Mouse (Mus musculus): Measurements from ENCODE around the gene Ralgps2. TPM values are rescaled to one million over a fixed set of nuclear protein-coding genes. Genes with fewer than 3 reads are reported as not detected.

The Ralgps2 gene
- total RNA-seq, 1 experiment: 40.6 TPM

DNA sequence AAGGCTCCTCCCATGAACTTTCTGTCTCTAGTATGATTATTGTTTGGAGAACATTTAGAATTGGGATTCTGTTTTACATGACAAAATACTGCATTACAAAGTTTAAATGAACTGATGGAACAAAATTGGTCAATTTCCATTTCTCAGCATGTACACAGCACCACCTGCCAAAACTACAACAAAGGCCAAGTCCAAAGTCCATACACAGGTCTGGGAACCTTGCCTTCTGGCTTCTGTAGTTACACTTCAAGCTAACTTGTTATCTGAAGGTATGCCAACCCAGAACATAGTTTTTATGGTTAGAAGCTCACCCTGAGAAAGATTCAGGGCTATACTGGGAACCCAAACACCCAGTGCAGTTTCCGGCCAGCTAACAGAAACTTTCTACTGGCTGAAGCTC is 120.2 kb downstream of the Ralgps2 start:
- no peaks in the 10 kb centered on the region; the same call in 1 of the 2 replicates for H3K36me3 ChIP-seq (ENCODE audit: control insufficient read depth, insufficient read depth, low read length, poor library complexity, severe bottlenecking)
- no peak overlapping the region for H3K4me3 ChIP-seq (ENCODE audit: insufficient read depth in 1 of 2, low read depth in 1 of 2, low read length in 2 of 2, poor library complexity in 1 of 2, severe bottlenecking in 1 of 2)
- H3K9me3 ChIP-seq (ENCODE audit: control insufficient read depth, insufficient read depth, low read depth, low read length): no peaks in the 10 kb centered on the region
- in situ Hi-C loops (cut with MboI; ENCODE audit: low sequenced_read_pairs in 2 of 2, unreplicated experiment in 2 of 2): no loop called here
- H3K4me1 ChIP-seq (ENCODE audit: control insufficient read depth in 2 of 2, insufficient read depth in 2 of 2, low read length in 2 of 2, poor library complexity in 1 of 2): no peaks in the 10 kb centered on the region
- no peak overlapping the region for H3K27ac ChIP-seq (ENCODE audit: insufficient read depth, low read depth, low read length, poor library complexity, severe bottlenecking)
- no peak overlapping the region for H3K9ac ChIP-seq (ENCODE audit: insufficient read depth, low read depth, low read length, poor library complexity, severe bottlenecking)
- DNase-seq (ENCODE audit: low read depth, low spot score): no peak
- no peak for TF ChIP-seq HCFC1 (IDR thresholded peaks at IDR 0.05; ENCODE audit: borderline replicate concordance, insufficient read depth, low read length)
- TF ChIP-seq CHD2 (IDR thresholded peaks at IDR 0.05; ENCODE audit: low read depth, low read length): no peak
- TF ChIP-seq ZC3H11A (IDR thresholded peaks at IDR 0.05; ENCODE audit: borderline replicate concordance, low read depth, low read length): no peak
- TF ChIP-seq MAFK (IDR thresholded peaks at IDR 0.05; ENCODE audit: insufficient read depth, low read depth, low read length): no peak
- TF ChIP-seq ZNF384 (IDR thresholded peaks at IDR 0.05; ENCODE audit: low read depth, low read length): no peak

DNA sequence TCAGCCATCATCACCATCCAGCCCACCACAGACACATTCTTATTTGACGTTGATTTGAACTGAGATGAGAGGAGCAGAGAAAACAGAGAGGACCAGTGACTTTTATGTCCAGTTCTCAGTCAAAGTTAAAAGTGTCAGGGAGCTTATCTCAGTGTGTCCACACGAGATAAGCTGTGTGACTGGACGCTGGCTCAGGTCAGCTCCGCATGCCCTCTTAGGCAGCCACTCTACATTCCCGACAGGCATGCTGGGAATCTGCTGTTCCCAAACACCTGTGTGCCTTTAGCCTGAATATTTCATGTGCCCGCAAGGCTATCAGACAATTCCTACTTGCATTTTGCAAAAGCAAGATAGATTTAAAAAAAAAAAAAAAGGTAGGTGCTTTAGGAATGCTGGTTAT is 125.9 kb downstream of the Ralgps2 start:
- Histone ChIP-seq H3K4me1 (ENCODE audit: control insufficient read depth in 2 of 2, insufficient read depth in 2 of 2, low read length in 2 of 2, poor library complexity in 1 of 2) (no peaks in the 10 kb centered on the region; a peak in 1 of 4 replicates), H3K36me3 (ENCODE audit: control insufficient read depth, insufficient read depth, low read length, poor library complexity, severe bottlenecking) (peaks cover 5% of the 10 kb centered on the region), H3K9ac (ENCODE audit: insufficient read depth, low read depth, low read length, poor library complexity, severe bottlenecking) (no peak overlapping the region), H3K4me3 (ENCODE audit: insufficient read depth in 1 of 2, low read depth in 1 of 2, low read length in 2 of 2, poor library complexity in 1 of 2, severe bottlenecking in 1 of 2) (no peak overlapping the region), H3K27ac (ENCODE audit: insufficient read depth, low read depth, low read length, poor library complexity, severe bottlenecking) (no peak overlapping the region), H3K9me3 (ENCODE audit: control insufficient read depth, insufficient read depth, low read depth, low read length) (no peaks in the 10 kb centered on the region)
- in situ Hi-C loops (cut with MboI; ENCODE audit: low sequenced_read_pairs in 2 of 2, unreplicated experiment in 2 of 2): no loop called here
- DNase-seq (ENCODE audit: low read depth, low spot score): no peak
- TF ChIP-seq MAFK (IDR thresholded peaks at IDR 0.05; ENCODE audit: insufficient read depth, low read depth, low read length) (no peak), ZNF384 (IDR thresholded peaks at IDR 0.05; ENCODE audit: low read depth, low read length) (no peak), HCFC1 (IDR thresholded peaks at IDR 0.05; ENCODE audit: borderline replicate concordance, insufficient read depth, low read length) (no peak), ZC3H11A (IDR thresholded peaks at IDR 0.05; ENCODE audit: borderline replicate concordance, low read depth, low read length) (no peak), CHD2 (IDR thresholded peaks at IDR 0.05; ENCODE audit: low read depth, low read length) (no peak)

DNA sequence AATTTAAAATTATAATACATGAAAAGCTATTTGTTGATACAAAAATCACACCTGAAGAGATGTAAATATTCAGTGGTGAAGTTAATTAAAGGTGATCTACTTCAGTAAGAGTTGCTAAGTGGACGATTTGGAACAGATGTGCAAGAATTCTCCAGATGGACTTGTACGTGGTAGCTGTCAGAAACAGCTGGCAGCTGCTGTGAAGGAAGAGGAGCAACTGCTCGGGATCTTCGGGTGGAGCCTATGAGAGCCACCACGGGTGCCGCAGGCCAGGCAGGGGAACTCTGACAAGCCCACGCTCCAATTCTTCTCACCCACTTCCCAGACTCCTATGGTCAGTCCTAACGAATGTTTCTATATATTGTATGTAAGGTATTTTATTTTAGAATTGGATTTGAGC is 126.7 kb downstream of the Ralgps2 start:
- H3K4me3 ChIP-seq (ENCODE audit: insufficient read depth in 1 of 2, low read depth in 1 of 2, low read length in 2 of 2, poor library complexity in 1 of 2, severe bottlenecking in 1 of 2): no peak overlapping the region
- no peaks in the 10 kb centered on the region; a peak in 2 of 4 replicates for H3K4me1 ChIP-seq (ENCODE audit: control insufficient read depth in 2 of 2, insufficient read depth in 2 of 2, low read length in 2 of 2, poor library complexity in 1 of 2)
- peaks cover 8% of the 10 kb centered on the region for H3K36me3 ChIP-seq (ENCODE audit: control insufficient read depth, insufficient read depth, low read length, poor library complexity, severe bottlenecking)
- no peak overlapping the region for H3K9ac ChIP-seq (ENCODE audit: insufficient read depth, low read depth, low read length, poor library complexity, severe bottlenecking)
- in situ Hi-C loops (cut with MboI; ENCODE audit: low sequenced_read_pairs in 2 of 2, unreplicated experiment in 2 of 2): no loop called here
- no peak for DNase-seq (ENCODE audit: low read depth, low spot score)
- H3K9me3 ChIP-seq (ENCODE audit: control insufficient read depth, insufficient read depth, low read depth, low read length): no peaks in the 10 kb centered on the region
- H3K27ac ChIP-seq (ENCODE audit: insufficient read depth, low read depth, low read length, poor library complexity, severe bottlenecking): no peak overlapping the region
- TF ChIP-seq HCFC1 (IDR thresholded peaks at IDR 0.05; ENCODE audit: borderline replicate concordance, insufficient read depth, low read length): no peak

- peaks cover 8% of the 10 kb centered on the region for H3K36me3 ChIP-seq (ENCODE audit: control insufficient read depth, insufficient read depth, low read length, poor library complexity, severe bottlenecking)
- TF ChIP-seq MAFK (IDR thresholded peaks at IDR 0.05; ENCODE audit: insufficient read depth, low read depth, low read length): no peak
- no peak for TF ChIP-seq ZC3H11A (IDR thresholded peaks at IDR 0.05; ENCODE audit: borderline replicate concordance, low read depth, low read length)
- no peak for TF ChIP-seq HCFC1 (IDR thresholded peaks at IDR 0.05; ENCODE audit: borderline replicate concordance, insufficient read depth, low read length)
- TF ChIP-seq ZNF384 (IDR thresholded peaks at IDR 0.05; ENCODE audit: low read depth, low read length): no peak
- TF ChIP-seq CHD2 (IDR thresholded peaks at IDR 0.05; ENCODE audit: low read depth, low read length): no peak
- DNase-seq (ENCODE audit: low read depth, low spot score): no peak
- no peak overlapping the region for H3K27ac ChIP-seq (ENCODE audit: insufficient read depth, low read depth, low read length, poor library complexity, severe bottlenecking)
- no peaks in the 10 kb centered on the region for H3K9me3 ChIP-seq (ENCODE audit: control insufficient read depth, insufficient read depth, low read depth, low read length)
- H3K9ac ChIP-seq (ENCODE audit: insufficient read depth, low read depth, low read length, poor library complexity, severe bottlenecking): no peak overlapping the region
- no peaks in the 10 kb centered on the region; a peak in 2 of 4 replicates for H3K4me1 ChIP-seq (ENCODE audit: control insufficient read depth in 2 of 2, insufficient read depth in 2 of 2, low read length in 2 of 2, poor library complexity in 1 of 2)
- in situ Hi-C loops (cut with MboI; ENCODE audit: low sequenced_read_pairs in 2 of 2, unreplicated experiment in 2 of 2): no loop called here
- no peak overlapping the region for H3K4me3 ChIP-seq (ENCODE audit: insufficient read depth in 1 of 2, low read depth in 1 of 2, low read length in 2 of 2, poor library complexity in 1 of 2, severe bottlenecking in 1 of 2)
Measured at GRCm38 (mm10) chr1:156811928-156812327, 127.5 kb downstream of the Ralgps2 start.

- Histone ChIP-seq H3K36me3 (ENCODE audit: control insufficient read depth, insufficient read depth, low read length, poor library complexity, severe bottlenecking) (peaks cover 8% of the 10 kb centered on the region), H3K4me1 (ENCODE audit: control insufficient read depth in 2 of 2, insufficient read depth in 2 of 2, low read length in 2 of 2, poor library complexity in 1 of 2) (no peaks in the 10 kb centered on the region; a peak in 2 of 4 replicates), H3K27ac (ENCODE audit: insufficient read depth, low read depth, low read length, poor library complexity, severe bottlenecking) (no peak overlapping the region), H3K9me3 (ENCODE audit: control insufficient read depth, insufficient read depth, low read depth, low read length) (no peaks in the 10 kb centered on the region), H3K9ac (ENCODE audit: insufficient read depth, low read depth, low read length, poor library complexity, severe bottlenecking) (no peak overlapping the region), H3K4me3 (ENCODE audit: insufficient read depth in 1 of 2, low read depth in 1 of 2, low read length in 2 of 2, poor library complexity in 1 of 2, severe bottlenecking in 1 of 2) (no peak overlapping the region)
- no peak for DNase-seq (ENCODE audit: low read depth, low spot score)
- no peak for TF ChIP-seq MAFK (IDR thresholded peaks at IDR 0.05; ENCODE audit: insufficient read depth, low read depth, low read length)
- no peak for TF ChIP-seq ZNF384 (IDR thresholded peaks at IDR 0.05; ENCODE audit: low read depth, low read length)
- no peak for TF ChIP-seq HCFC1 (IDR thresholded peaks at IDR 0.05; ENCODE audit: borderline replicate concordance, insufficient read depth, low read length)
- no peak for TF ChIP-seq CHD2 (IDR thresholded peaks at IDR 0.05; ENCODE audit: low read depth, low read length)
- in situ Hi-C loops (cut with MboI; ENCODE audit: low sequenced_read_pairs in 2 of 2, unreplicated experiment in 2 of 2): no loop called here
Measured at GRCm38 (mm10) chr1:156808332-156808731, 131.1 kb downstream of the Ralgps2 start.

Measured in ES-E14 (cell line).